In genomic region chr14:101378965-101379662, GRCm38 (mm10) we compare ENCODE assay signal across 7 mouse cellular contexts.
A peak's percentile ranks its signal among the peaks of the same experiment; 100 is the strongest.
DNase-seq lines count a peak whose midpoint lies in the region; ATAC-seq and TF ChIP-seq lines count a peak whose summit lies in the region.

No protein-coding gene starts in this region.

- peak; percentile 70 to 75 for DNase-seq in adrenal gland, adult 18-20 months (ENCODE audit: low spot score in 2 of 2)
- peak; percentile 73 for DNase-seq in gastrocnemius, postnatal 14 days
- DNase-seq in induced T-regulatory cell, adult 2 months (ENCODE audit: low read depth), result peak; percentile 43
- DNase-seq in left cerebral cortex, adult 8-10 months (ENCODE audit: low spot score in 2 of 2), result peak; percentile 36 to 67
- DNase-seq in right cerebral cortex, postnatal 36 days (ENCODE audit: low spot score in 2 of 2), result peak; percentile 33 to 52

- intact Hi-C loops in gastrocnemius, postnatal 14 days (cut with DNase I; ENCODE audit: low total_unique reads), result loop anchor here (10.0 kb wide), 1 partner anchor 1444 kb away; no protein-coding TSS in a partner anchor

- TF ChIP-seq CTCF in cortical plate, adult 2 months (IDR thresholded peaks at IDR 0.05; ENCODE audit: extremely low read depth, insufficient read depth, low read length), result peak; percentile 92

- no peak for TF ChIP-seq POLR2A in cortical plate, adult 2 months (IDR thresholded peaks at IDR 0.05; ENCODE audit: extremely low read depth, insufficient read depth, low read length)

- peak overlapping the region; percentile 0; the same call in 1 of the 2 replicates for H3K4me3 ChIP-seq in cortical plate, adult 2 months (ENCODE audit: insufficient read depth, low read length)

- peak; percentile 93 for ATAC-seq in megakaryocyte-erythroid progenitor cell, adult 5-6 weeks (replicated peaks; ENCODE audit: low FRiP score, low TSS enrichment, poor library complexity, severe bottlenecking)

- no peak overlapping the region for H3K27ac ChIP-seq in cortical plate, adult 2 months (ENCODE audit: insufficient read depth, low read length)

- H3K4me1 ChIP-seq in cortical plate, adult 2 months (ENCODE audit: control insufficient read depth, insufficient read depth, low read length), result no peaks in the 10 kb centered on the region
